Mouse (Mus musculus) ES-E14 (cell line): Measurements from ENCODE around the gene Dlec1.

Source experiments
- HCFC1 ChIP-seq: IDR thresholded peaks from 2 replicates; pipeline ENCODE4 v1.6.1; 2012; ENCODE audit warnings: low read length, inconsistent platforms, borderline replicate concordance; ENCODE audit not compliant: insufficient read depth
- ZNF384 ChIP-seq: IDR thresholded peaks from 2 replicates; pipeline ENCODE4 v1.6.1; 2012; ENCODE audit warnings: low read depth, low read length, inconsistent platforms

GRCm38 (mm10) chr9:119082039-119082438 is 20.2 kb upstream of the Dlec1 start:
- TF ChIP-seq ZNF384 (no peak), HCFC1 (no peak)
